Mouse (Mus musculus) testis, postnatal 10 days (tissue): ENCODE measurements around the gene Olfr202.
"Not testable (repeated sequence)": the region's sequence is repeated elsewhere in the genome, so short reads cannot be mapped to it uniquely, and the experiment has no call there.

Experiments
- DNase-seq: peaks from one replicate; pipeline ENCODE4 v3.0.0; 2021; ENCODE audit warnings: low spot score

Gene Olfr202

DNA sequence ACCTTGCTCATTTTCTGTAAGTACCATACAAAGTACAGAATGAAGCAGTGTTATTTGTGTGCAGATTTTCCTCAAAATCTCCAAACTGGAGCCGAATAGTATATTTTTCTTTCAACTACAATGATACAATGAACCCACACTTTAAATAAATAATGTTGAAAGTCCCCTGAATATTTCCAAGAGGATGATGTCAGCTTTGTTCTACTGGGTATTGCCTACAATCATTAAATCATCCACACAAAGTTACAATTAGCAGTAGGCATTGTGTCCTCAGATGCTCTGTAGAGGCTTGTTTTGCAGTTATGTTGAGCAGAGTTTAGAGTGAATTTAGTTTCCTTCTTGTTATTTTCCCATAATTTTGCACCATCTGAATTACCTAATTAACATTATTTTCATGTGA lies at the start of gene Olfr202:
Olfr202 (minus strand) TSS at position 101 of the 400 bp plus-strand sequence.
- DNase-seq, result no peak

DNA sequence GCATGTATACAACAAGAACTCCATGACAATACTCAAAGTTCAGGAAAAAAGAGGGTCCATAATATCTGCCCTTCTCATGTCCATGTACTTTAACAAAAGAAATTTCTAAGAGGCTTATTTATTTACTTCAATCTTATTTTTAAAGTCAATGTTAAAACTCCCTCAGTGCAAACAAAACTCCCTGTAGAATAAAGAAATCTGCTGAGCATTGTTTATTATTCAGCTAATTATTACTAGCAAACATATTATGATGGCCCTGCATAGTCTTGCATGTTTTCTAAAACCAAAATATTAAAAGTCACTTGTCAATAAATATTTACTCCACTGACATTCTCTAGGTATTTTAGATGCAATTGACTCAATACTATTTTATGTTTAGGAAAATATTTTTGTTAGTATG lies 44.4 kb upstream of the Olfr202 start, which contains the start of gene Olfr205:
Olfr205 (minus strand) TSS at position 101 of the 400 bp plus-strand sequence.
- DNase-seq, result no peak

DNA sequence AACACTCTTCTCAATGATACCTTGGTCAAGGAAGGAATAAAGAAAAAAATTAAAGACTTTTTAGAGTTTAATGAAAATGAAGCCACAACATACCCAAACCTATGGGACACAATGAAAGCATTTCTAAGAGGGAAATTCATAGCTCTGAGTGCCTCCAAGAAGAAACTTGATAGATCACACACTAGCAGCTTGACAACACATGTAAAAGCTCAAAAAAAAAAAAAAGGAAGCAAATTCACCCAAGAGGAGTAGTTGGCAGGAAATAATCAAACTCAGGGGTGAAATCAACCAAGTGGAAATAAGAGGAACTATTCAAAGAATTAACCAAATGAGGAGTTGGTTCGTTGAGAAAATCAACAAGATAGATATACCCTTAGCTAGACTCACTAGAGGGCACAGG lies 36.7 kb upstream of the Olfr202 start:
- DNase-seq, result not testable (repeated sequence)

GRCm38 (mm10) chr16:59318148-59318547 lies 31.6 kb upstream of the Olfr202 start, which contains the start of gene Olfr204:
Gene Olfr204, minus strand, starts transcription at chr16:59318248.
- DNase-seq, result no peak

- no peak for DNase-seq
Observed at GRCm38 (mm10) chr16:59298581-59298980, 12.0 kb upstream of the Olfr202 start, which contains the start of gene Olfr203. Gene Olfr203, plus strand, starts transcription at chr16:59298881.

DNA sequence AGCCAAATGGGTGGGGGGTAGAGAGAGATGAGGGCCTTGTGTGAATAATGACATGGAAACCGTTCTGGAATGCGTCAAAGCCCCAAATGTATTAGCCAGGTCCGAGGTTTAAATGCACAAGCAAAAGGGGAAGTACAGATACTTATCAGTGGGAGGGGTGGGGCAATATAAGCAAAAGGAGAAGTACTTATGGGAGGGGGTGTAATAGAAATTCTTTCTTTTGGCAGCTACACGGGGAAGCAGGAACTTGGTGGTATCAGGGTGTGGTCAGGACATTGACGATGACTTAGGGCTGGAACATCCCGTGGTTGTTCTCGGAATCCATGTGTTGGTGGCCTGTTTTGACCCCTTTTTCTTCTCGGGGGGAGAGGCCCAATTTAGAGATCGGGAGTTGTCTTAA lies 983 bp upstream of the Olfr202 start:
- not testable (repeated sequence) for DNase-seq

- no peak for DNase-seq
Observed at GRCm38 (mm10) chr16:59283476-59283875, 3.1 kb downstream of the Olfr202 start.

- no peak for DNase-seq
Observed at GRCm38 (mm10) chr16:59280542-59280941, 6.1 kb downstream of the Olfr202 start.

GRCm38 (mm10) chr16:59272532-59272931 lies 14.1 kb downstream of the Olfr202 start, which contains the start of gene Olfr201:
Gene Olfr201, minus strand, starts transcription at chr16:59272632.
- not testable (repeated sequence) for DNase-seq

DNA sequence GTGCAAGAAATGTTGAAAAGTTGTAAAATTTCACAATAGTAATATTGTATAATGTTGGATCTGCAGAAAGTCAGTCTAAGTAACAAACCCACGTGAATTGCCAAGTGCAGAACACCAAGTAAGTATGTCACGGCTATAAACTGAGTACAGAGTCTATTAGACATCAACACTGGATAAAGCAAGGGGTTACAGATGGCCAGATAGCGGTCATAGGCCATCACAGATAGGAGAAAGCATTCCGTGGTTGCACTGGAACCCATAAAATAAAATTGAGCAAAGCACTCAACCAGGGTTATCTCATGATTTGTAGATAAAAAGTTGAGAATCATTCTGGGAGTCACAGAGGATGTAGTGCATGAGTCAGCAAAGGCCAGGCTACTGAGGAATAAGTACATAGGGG lies 17.5 kb downstream of the Olfr202 start:
- not testable (repeated sequence) for DNase-seq

DNA sequence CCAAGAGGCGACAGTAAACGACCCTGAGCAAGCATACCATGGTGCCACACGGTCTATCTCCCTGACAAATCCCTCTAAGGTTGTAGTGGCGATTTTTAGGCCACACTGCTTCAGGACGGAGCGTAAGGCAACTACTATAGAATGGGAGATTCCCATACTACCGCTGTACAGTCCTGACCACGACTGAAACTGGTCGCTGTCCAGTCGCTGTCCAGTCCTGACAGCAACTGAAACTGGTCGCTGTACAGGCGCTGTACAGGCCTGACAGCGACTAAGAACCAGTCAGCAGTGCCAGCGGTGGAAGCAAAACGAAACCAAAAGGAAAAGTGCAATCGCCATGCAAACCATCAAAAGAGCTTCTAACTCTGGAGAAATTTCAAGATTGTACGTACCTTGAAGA lies 36.9 kb downstream of the Olfr202 start:
- no peak for DNase-seq
